Mouse (Mus musculus) common myeloid progenitor, adult 5-6 weeks (primary cell): ENCODE results near the gene Slc43a1. TPM values are rescaled to one million over a fixed set of nuclear protein-coding genes. Genes with fewer than 3 reads are reported as not detected.
"Not testable (repeated sequence)": the region's sequence is repeated elsewhere in the genome, so short reads cannot be mapped to it uniquely, and the experiment has no call there.

Experiments used
- ATAC-seq: replicated peaks from 2 replicates; pipeline ENCODE4 v1.8.0; 2016; ENCODE audit warnings: low read depth, mild to moderate bottlenecking, moderate TSS enrichment, inconsistent platforms; ENCODE audit not compliant: poor library complexity, severe bottlenecking
- total RNA-seq: library from RNA; stranded (forward); fragments of 200-1000, 187-1606 nt; gene quantifications from 2 replicates; pipeline ENCODE4 v1.2.3, GENCODE M21; 2017

Slc43a1 gene
- total RNA-seq, 1 experiment from 2014 or later, result 21.0 TPM

DNA sequence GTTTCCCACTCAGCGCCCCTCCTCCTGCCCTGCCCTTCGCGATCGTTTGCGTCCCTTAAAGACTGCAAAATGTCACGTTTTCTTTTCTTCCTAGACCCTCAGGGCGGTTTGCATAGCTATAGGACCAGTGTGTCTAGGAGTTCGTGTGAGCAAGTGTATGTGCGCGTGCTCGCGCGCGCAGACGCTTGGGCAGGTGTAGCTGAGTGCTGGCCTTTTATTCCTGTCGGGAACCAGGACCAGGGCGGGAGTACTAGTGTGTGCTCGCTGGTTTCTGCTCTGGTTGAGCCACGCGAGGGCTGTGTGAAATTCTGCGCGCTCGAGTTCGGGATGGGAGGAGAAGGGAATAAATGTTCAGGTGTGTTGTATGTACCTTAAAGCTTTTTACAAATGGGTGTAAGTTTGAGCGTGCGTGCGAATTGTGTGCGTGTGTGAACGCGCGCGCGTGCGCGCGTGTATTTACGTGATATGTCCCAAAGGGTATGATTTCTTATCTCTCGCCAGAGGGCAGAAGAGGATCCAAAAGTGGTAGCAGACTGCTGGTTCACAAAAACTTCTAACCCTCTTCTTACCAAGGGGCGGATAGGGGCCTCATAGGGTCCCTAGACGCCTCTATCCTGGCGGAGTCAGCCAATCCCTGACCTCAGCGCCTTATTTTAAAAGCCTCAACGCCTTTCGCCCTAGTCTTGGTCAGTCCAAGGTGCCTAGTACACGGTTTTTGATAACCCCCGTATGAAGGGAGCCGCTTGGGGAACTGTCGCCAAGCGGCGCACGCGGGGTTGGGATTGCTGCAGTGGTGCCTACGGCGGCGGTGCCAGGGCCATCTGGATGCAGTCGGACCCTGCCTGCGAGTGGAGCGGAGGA is 49.0 kb downstream of the Slc43a1 start:
- peak; percentile 46 for ATAC-seq

DNA sequence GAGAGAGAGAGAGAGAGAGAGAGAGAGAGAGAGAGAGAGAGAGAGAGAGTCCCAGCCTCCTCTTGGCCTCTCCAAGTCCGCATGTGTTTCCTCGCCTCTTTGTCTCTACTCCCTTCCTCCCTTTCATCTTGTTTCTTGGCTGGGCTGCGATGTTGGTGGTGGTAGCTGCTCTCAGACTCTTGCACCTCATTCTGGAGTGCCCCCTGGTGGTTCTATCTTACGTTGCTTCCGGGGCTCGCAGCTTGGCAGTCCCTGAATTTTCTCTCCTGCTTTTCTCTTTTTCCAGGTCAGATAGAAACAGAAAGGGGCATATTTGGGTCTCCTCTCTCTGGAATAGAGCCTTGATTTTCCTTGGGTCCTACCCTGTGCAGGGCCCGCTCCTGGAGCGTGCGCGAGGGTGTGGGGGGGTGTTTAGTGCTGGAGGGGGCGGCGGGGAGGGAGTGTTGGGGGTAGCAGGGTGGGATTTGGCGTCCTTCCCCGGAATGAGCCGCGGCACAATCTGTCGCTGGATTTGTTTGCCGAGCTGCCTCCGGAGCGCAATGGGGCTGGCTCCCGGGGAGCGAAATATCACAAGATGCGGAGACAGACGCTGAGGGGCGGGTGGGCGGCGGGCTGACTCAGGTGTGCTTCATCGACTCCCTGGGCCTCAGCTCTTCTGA is 50.1 kb downstream of the Slc43a1 start:
- peak; percentile 64 for ATAC-seq

DNA sequence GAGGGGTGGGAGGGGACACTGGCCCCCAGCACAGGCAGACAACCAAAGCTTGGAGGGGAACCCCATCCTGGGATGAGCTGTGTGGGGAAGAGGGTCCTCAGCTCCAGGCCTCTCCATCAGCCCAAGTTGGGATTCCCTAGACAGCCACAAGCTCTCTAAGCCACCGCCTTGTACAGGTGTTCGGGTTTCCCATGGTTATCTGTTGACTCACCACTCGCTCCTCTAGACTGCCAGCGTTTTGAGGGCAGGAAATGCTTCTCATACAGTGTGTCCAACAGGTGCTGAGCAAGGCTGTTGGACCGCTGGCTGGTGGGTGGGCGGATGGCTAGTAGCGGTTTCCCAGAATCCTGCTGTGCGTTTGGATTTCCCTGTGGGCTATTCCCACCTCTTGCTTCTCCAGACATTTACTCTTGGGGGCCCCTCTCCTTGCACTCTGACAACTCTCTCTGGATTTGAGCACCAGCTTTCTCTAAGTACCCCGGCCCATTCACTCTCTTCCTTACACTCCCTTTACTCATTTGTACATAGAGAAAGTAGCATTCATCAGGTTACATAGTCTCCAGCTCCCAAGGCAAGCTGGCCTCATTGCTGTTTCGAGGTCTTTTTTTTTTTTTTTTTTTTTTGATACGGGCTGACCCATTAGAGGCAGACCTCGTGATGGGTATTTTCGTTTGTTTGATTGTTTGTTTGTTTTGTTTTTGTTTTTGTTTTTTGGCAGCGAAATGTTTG is 50.8 kb downstream of the Slc43a1 start:
- ATAC-seq, result no peak

DNA sequence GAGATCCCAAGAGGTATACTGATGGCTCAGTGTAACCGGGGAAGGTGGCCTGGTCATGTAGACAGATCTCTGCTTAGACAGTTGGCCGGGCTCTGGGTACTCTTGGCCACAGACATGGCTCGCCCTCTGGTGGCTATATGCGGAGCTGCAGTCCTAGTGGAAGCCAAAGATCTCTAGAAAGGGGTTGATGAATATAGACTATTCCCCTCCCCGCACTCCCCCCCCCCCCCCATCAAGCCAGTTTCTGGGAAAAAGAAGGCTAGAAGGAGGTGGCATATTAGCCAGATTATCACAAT is 51.3 kb downstream of the Slc43a1 start:
- peak; percentile 66 for ATAC-seq

DNA sequence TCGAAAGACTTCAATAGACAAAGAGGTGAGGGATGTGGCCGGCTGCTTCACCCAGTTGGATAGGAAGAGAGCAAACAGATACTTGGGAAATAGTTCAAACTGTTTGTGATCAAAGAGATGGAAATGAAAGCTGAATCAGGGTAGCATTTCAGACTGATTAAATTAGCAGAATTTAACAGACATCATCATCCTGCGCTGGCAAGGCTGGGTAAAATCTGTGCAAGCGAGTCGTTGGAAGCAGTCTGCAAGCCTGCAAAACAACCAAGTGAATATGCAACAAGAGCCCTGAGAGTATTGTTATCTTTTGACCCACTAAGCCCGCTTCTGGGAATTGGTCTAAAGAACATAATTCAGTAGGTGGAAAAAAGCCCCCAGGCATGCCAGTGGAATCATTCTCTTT is 54.7 kb downstream of the Slc43a1 start:
- ATAC-seq, result no peak

DNA sequence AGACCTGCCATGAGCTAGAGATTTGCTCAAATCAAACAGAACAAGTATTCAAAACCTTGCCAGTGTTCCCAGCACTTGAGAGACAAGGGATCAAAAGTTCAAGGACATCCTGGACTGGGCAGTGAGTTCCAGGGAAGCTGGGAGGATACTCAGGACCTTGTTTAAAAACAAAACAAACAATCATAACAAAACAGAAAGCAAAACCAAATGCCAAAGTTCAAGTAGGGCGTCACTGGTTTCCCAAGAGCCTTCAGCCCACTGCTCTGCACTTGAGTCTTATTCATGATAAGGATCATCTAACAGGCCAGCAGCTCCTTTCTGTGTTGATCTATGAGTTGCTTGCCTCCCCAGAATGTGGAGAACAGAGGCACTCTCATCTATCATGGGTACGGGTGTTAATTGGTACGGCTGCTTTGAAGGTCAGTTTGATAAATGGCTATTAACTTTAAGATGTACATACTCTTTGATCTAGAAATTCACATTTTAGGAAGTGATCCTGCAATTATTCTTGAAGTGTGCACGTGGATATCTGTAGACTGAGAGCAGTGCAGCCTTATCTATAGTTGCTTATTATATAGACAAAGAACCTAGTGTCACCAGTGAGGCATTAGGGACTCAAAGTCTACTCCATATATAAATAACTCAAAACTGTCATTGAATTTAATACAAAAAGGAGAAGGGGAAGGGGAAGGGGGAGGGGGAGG is 57.0 kb downstream of the Slc43a1 start:
- ATAC-seq, result 0 out of 2 replicates have a peak, but pooled peaks have one; percentile 36

DNA sequence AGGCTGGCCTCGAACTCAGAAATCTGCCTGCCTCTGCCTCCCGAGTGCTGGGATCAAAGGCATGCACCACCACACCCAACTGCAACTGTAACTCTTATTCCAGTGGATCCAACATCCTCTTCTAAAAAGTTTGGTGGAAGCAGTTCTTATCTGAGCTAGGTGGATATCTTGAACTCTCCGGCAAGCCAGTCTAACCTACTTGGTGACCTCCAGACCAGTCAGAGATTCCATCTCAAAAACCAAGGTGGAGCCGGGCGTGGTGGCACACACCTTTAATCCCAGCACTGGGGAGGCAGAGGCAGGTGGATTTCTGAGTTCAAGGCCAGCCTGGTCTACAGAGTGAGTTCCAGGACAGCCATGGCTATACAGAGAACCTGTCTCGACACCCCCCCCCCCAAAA is 58.0 kb downstream of the Slc43a1 start:
- ATAC-seq, result not testable (repeated sequence)

GRCm38 (mm10) chr2:84912722-84913121 is 74.1 kb downstream of the Slc43a1 start:
- no peak for ATAC-seq

Other genes starting within 250 kb of the Slc43a1 start
- 28.7 and 29.9 TPM in 2 replicates for gene Ctnnd1, start 188.1 kb upstream of the Slc43a1 start, total RNA-seq
- 0.05 TPM in 1 of 2 replicates, not detected in the other for gene Btbd18, start 179.8 kb upstream of the Slc43a1 start, total RNA-seq
- 74.6 and 105 TPM in 2 replicates for gene Selenoh, start 168.1 kb upstream of the Slc43a1 start, total RNA-seq
- gene Gm28635, start 160.8 kb upstream of the Slc43a1 start, total RNA-seq, result 6.6 TPM in 1 of 2 replicates, not detected in the other
- 33.2 and 39.2 TPM in 2 replicates for gene Med19, start 160.4 kb upstream of the Slc43a1 start, total RNA-seq
- 44.1 and 55.1 TPM in 2 replicates for gene Tmx2, start 159.7 kb upstream of the Slc43a1 start, total RNA-seq
- 28.9 and 37.0 TPM in 2 replicates for gene Zdhhc5, start 123.7 kb upstream of the Slc43a1 start, total RNA-seq
- 32.5 and 33.7 TPM in 2 replicates for gene Clp1, start 111.5 kb upstream of the Slc43a1 start, total RNA-seq
- 0.27 and 1.5 TPM in 2 replicates for gene Ypel4, start 104.8 kb upstream of the Slc43a1 start, total RNA-seq
- gene Gm19426, start 95.2 kb upstream of the Slc43a1 start, total RNA-seq, result 2.8 TPM in 1 of 2 replicates, not detected in the other
- not detected in 2 replicates for gene Serping1, start 63.4 kb upstream of the Slc43a1 start, total RNA-seq
- 20.6 and 24.7 TPM in 2 replicates for gene Ube2l6, start 40.0 kb upstream of the Slc43a1 start, total RNA-seq
- gene Smtnl1, start 16.2 kb upstream of the Slc43a1 start, total RNA-seq, result not detected in 2 replicates
- 43.7 and 48.9 TPM in 2 replicates for gene Timm10, start 11.9 kb upstream of the Slc43a1 start, total RNA-seq
- gene Rtn4rl2, start 47.9 kb downstream of the Slc43a1 start, total RNA-seq, result not detected in 2 replicates
- 91.9 and 105 TPM in 2 replicates for gene Slc43a3, start 97.7 kb downstream of the Slc43a1 start, total RNA-seq
- gene Prg2, start 141.6 kb downstream of the Slc43a1 start, total RNA-seq, result 26.2 and 36.6 TPM in 2 replicates
- 2.8 and 7.1 TPM in 2 replicates for gene Prg3, start 149.4 kb downstream of the Slc43a1 start, total RNA-seq
- 433 and 486 TPM in 2 replicates for gene Ssrp1, start 198.4 kb downstream of the Slc43a1 start, total RNA-seq
- not detected in 2 replicates for gene P2rx3, start 198.6 kb downstream of the Slc43a1 start, total RNA-seq
- gene Tnks1bp1, start 209.2 kb downstream of the Slc43a1 start, total RNA-seq, result 2.9 and 5.1 TPM in 2 replicates